Mouse (Mus musculus) heart, adult 2 months (tissue): ENCODE results near the gene Nlrp4f. TPM values are rescaled to one million over a fixed set of nuclear protein-coding genes. Genes with fewer than 3 reads are reported as not detected.

ENCODE experiments used
- DNase-seq, 2 experiments: peaks; one replicate each; pipeline ENCODE4 v3.0.0; 2021
- H3K27ac ChIP-seq: fragments of 200-600 bp; 2 replicates; pipeline ENCODE4 v1.8.1; 2022
- H3K27me3 ChIP-seq: fragments of 200-500 bp; 2 replicates; pipeline ENCODE4 v1.6.1; 2012; ENCODE audit warnings: mild to moderate bottlenecking, low read length, inconsistent platforms, mixed read lengths; ENCODE audit not compliant: control insufficient read depth, insufficient read depth
- H3K36me3 ChIP-seq: fragments of 200-500 bp; 2 replicates; pipeline ENCODE4 v1.6.1; 2012; ENCODE audit warnings: low read length, inconsistent platforms; ENCODE audit not compliant: control insufficient read depth, insufficient read depth
- H3K4me1 ChIP-seq: fragments of 200-500 bp; 2 replicates; pipeline ENCODE4 v1.6.1; 2011; ENCODE audit warnings: low read length; ENCODE audit not compliant: control insufficient read depth, insufficient read depth
- H3K4me3 ChIP-seq: fragments of 200-600 bp; 2 replicates; pipeline ENCODE4 v1.8.1; 2022
- H3K79me2 ChIP-seq: fragments of 200-500 bp; replicated peaks from 2 replicates; pipeline ENCODE4 v1.6.1; 2012; ENCODE audit warnings: mild to moderate bottlenecking, inconsistent platforms, low read length, moderate library complexity, mixed read lengths; ENCODE audit not compliant: control insufficient read depth, insufficient read depth
- H3K9ac ChIP-seq: fragments of 200-500 bp; 2 replicates; pipeline ENCODE4 v1.6.1; 2012; ENCODE audit warnings: low read depth, mild to moderate bottlenecking, control low read depth, inconsistent platforms, low read length, mixed read lengths
- CTCF ChIP-seq: fragments of 200-600 bp; IDR thresholded peaks from 2 replicates; pipeline ENCODE4 v1.8.1; 2022; ENCODE audit warnings: antibody characterized with exemption, mild to moderate bottlenecking, moderate library complexity
- EP300 ChIP-seq: fragments of 200-500 bp; IDR thresholded peaks from 2 replicates; pipeline ENCODE4 v1.6.1; 2011; ENCODE audit warnings: low read depth, low read length, control low read depth; ENCODE audit not compliant: insufficient read depth
- POLR2A ChIP-seq: fragments of 200-500 bp; IDR thresholded peaks from 2 replicates; pipeline ENCODE4 v1.6.1; 2011; ENCODE audit warnings: mild to moderate bottlenecking, low read depth, low read length, control low read depth; ENCODE audit not compliant: insufficient read depth
- WGBS: fragments of 180-500 bp; shearing (Covaris S2); methylation state at CpG from one replicate; pipeline ENCODE4 v1.1.7; 2018; 5-methylcytosine and 5-hydroxymethylcytosine counted together
- intact Hi-C: fragments of 180-260 bp; cut with DNase I; formaldehyde crosslinking; loops from one replicate; pipeline ENCODE4 v1.15.1; 2025
- polyA plus RNA-seq: library from polyadenylated mRNA; depleted of rRNA; stranded (reverse); fragments of >200 nt; gene quantifications from 2 replicates; pipeline ENCODE4 v1.2.3, GENCODE M21; 2012; rRNA removed
- total RNA-seq, 2 experiments: library from RNA; stranded (reverse); gene quantifications; 2 replicates each; pipeline ENCODE4 v1.2.3; 2021

The Nlrp4f gene
- total and polyA plus RNA-seq, 3 experiments = not detected

DNA sequence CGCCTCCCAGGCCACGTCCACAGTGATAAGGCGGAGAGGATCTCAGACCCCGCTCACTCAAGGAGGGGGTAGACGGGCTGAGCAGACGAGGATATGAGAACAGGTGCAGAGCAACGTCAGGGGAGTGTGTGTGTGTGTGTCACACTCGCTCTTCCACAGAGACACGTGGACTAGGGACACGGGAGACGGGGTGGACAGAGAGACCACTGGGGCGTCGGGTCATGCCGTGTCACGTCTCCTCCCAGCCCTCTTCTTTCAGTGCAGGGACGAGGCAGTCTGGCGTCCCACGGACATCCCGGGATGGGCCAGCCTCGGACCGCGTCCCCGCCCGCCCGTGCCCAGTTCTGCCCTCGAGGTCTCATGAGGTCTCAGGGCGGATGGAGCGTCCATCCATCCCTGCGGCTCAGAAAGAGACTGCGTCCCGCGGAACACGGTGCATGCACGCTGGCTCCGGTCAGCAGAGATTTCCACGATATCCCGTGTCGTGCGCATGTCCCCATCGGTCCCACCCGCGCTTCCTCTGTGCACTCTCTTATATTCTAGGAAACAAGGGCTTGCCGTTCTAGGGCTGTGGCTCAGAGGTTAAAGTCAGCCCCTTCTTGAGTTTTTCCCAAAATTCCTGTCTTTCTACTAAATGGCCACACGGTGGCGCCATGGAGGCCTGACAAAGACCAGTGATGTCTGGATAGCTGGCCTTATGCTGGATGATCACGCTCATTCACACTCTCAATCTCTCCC lies 29.9 kb downstream of the Nlrp4f start:
- DNase-seq = peak; percentile 17 to 19
- intact Hi-C loops = loop anchor here (1.0 kb wide), 1 partner anchor 135 kb away; no protein-coding TSS in a partner anchor
- Histone ChIP-seq H3K36me3 (no peaks in the 10 kb centered on the region), H3K9ac (no peak overlapping the region), H3K79me2 (no peaks in the 10 kb centered on the region), H3K27ac (no peak overlapping the region), H3K4me3 (no peak overlapping the region), H3K4me1 (no peaks in the 10 kb centered on the region), H3K27me3 (no peaks in the 10 kb centered on the region)
- WGBS = 15% methylated on average over 46 of the region's 46 CpGs
- no peak for TF ChIP-seq EP300
- peak; percentile 81 for TF ChIP-seq CTCF

DNA sequence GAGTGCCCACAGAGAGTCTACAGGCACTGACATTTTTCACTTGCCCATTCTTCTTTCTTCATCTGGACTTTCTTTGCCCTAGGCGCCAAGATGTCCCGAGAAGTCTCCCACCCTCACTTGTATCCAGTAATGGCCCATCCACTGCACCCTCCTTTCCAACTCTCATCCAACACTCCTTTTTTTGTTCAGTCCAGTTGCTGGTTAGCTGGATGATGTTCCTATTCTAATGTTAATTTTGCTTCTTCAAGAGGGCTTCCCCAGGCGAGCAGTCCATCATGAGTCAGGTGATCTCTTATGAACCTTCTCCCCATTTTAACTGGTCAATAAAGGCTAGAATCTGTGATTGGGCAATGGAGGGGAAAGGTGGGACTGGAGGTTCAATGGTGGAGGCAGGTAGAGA lies 31.7 kb downstream of the Nlrp4f start:
- no peak for DNase-seq
- WGBS = 82% methylated on average over 3 of the region's 3 CpGs
- intact Hi-C loops = no loop called here

DNA sequence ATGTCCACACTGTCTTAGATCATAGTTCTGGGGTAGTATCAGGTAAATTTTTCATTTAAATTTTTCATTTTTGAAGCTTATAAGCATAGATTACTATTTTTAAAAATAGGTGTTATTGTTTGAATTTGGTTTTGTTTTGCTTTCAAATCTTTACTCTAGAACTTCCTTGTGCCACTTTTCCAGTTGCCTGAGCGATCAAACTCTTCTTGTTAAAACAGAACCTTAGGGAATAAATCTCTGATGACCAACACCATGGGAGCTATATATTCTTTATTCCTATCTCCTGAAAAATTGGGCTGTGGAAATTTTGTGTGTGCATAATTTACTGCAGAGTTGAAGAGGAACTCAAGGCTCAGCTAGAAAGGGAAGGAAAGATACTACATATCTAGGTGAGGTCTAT lies 55.8 kb downstream of the Nlrp4f start, which contains the start of gene Olfr466:
Gene Olfr466, plus strand, starts transcription at position 301 of the 400 bp plus-strand sequence.
- DNase-seq = no peak
- Histone ChIP-seq H3K4me3 (no peak within 1 kb of the TSS), H3K27ac (no peak within 1 kb of the TSS), H3K36me3 (no peaks in the 10 kb centered on the region), H3K79me2 (no peaks in the 10 kb centered on the region), H3K27me3 (no peaks in the 10 kb centered on the region), H3K4me1 (no peaks in the 10 kb centered on the region), H3K9ac (no peak within 1 kb of the TSS)
- no peak for TF ChIP-seq EP300
- no peak for TF ChIP-seq CTCF
- no peak for TF ChIP-seq POLR2A
- intact Hi-C loops = no loop called here
- WGBS = 59% methylated on average over 1 of the region's 1 CpGs

More for the DNA sequence above, 31.7 kb downstream of the Nlrp4f start:
- Histone ChIP-seq H3K27ac (no peak overlapping the region), H3K4me1 (no peaks in the 10 kb centered on the region), H3K27me3 (no peaks in the 10 kb centered on the region), H3K4me3 (no peak overlapping the region), H3K9ac (no peak overlapping the region), H3K79me2 (no peaks in the 10 kb centered on the region), H3K36me3 (no peaks in the 10 kb centered on the region)
- no peak for TF ChIP-seq CTCF
- no peak for TF ChIP-seq EP300
- no peak for TF ChIP-seq POLR2A

DNA sequence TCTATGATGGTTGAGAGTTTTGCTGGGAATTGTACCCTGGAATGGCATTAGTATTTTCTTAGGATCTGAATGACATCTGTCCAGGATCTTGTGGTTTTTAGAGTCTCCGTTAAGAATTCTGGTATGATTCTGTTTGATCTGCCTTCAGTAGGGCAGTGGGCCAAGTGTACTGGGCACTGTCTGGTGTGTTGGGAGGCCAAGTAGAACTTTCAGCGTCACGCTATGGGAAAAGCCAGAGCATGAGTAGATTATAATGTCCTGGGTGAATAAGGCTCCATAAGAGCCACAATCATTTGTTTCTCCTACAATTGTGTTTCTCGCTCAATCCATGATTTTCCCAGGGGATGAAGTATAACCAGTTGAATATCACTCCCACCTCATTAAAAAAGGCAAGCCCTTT lies 68.0 kb downstream of the Nlrp4f start, which contains the start of gene Olfr465-ps1:
Gene Olfr465-ps1, plus strand, starts transcription at position 301 of the 400 bp plus-strand sequence.
- intact Hi-C loops = no loop called here
- WGBS = 76% methylated on average over 4 of the region's 4 CpGs
- H3K4me1 ChIP-seq = no peaks in the 10 kb centered on the region

More for the DNA sequence above, 68.0 kb downstream of the Nlrp4f start, which contains the start of gene Olfr465-ps1:
- no peak within 1 kb of the TSS for H3K27ac ChIP-seq
- no peak within 1 kb of the TSS for H3K4me3 ChIP-seq
- no peak within 1 kb of the TSS for H3K9ac ChIP-seq
- H3K36me3 ChIP-seq = no peaks in the 10 kb centered on the region
- no peaks in the 10 kb centered on the region for H3K79me2 ChIP-seq
- H3K27me3 ChIP-seq = no peaks in the 10 kb centered on the region
- TF ChIP-seq CTCF = no peak
- no peak for TF ChIP-seq POLR2A
- TF ChIP-seq EP300 = no peak
- no peak for DNase-seq

Other genes starting within 250 kb of the Nlrp4f start
- gene Spata31d1c, start 172.9 kb downstream of the Nlrp4f start, total RNA-seq = not detected
- not detected in 2 replicates for gene Spata31d1c, start 172.9 kb downstream of the Nlrp4f start, polyA plus RNA-seq
- not detected for gene Prss47, start 153.2 kb downstream of the Nlrp4f start, total RNA-seq
- not detected in 2 replicates for gene Prss47, start 153.2 kb downstream of the Nlrp4f start, polyA plus RNA-seq
- gene Mfsd14b, start 93.0 kb downstream of the Nlrp4f start, total RNA-seq = 10 to 100 TPM; 15.3 to 15.4 TPM
- 7.9 and 13.0 TPM in 2 replicates for gene Mfsd14b, start 93.0 kb downstream of the Nlrp4f start, polyA plus RNA-seq
- not detected for gene Olfr465-ps1, start 67.9 kb downstream of the Nlrp4f start, total RNA-seq
- not detected in 2 replicates for gene Olfr465-ps1, start 67.9 kb downstream of the Nlrp4f start, polyA plus RNA-seq
- not detected for gene Olfr466, start 55.7 kb downstream of the Nlrp4f start, total RNA-seq
- gene Olfr466, start 55.7 kb downstream of the Nlrp4f start, polyA plus RNA-seq = not detected in 2 replicates
- not detected for gene Gm10775, start 53.6 kb upstream of the Nlrp4f start, total RNA-seq
- not detected in 2 replicates for gene Gm10775, start 53.6 kb upstream of the Nlrp4f start, polyA plus RNA-seq
- 10 to 100 TPM; 21.2 to 23.3 TPM for gene Zfp369, start 72.8 kb upstream of the Nlrp4f start, total RNA-seq
- gene Zfp369, start 72.8 kb upstream of the Nlrp4f start, polyA plus RNA-seq = 11.0 and 18.6 TPM in 2 replicates